Mouse (Mus musculus): ENCODE data around the gene Zar1l. TPM values are rescaled to one million over a fixed set of nuclear protein-coding genes. Genes with fewer than 3 reads are reported as not detected.
A peak's percentile ranks its signal among the peaks of the same experiment; 100 is the strongest.
"Not testable (repeated sequence)": the region's sequence is repeated elsewhere in the genome, so short reads cannot be mapped to it uniquely, and the experiment has no call there.

The Zar1l gene
- not detected in 2 replicates for total RNA-seq (2015; ENCODE audit: low replicate concordance)
- not detected in 2 replicates for total RNA-seq (2017; ENCODE audit: low replicate concordance)

- no peak for ATAC-seq (replicated peaks; ENCODE audit: low FRiP score, poor library complexity, severe bottlenecking)
These were observed at the start of gene Zar1l for GRCm38 (mm10) chr5:150518064-150518463. Gene Zar1l (minus strand): TSS chr5:150518164.

DNA sequence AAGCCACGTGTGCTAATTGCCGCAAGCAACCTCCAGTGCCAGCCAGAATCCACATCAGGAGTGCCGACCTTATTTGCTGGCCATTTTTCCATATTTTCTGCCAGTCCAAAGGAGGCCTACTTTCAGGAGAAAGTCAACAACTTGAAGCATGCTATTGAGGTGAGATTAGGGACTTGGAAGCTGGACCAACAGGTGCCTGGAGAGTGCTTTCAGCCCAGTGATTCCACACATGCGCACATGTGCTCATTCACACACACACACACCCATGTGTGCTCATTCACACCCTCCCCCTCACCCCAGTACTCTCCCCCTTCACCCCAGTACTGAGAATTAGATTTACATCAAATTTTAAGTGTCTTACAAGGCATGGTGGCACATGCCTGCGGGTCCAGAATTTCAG lies 49.0 kb upstream of the Zar1l start:
- no peak for ATAC-seq (replicated peaks; ENCODE audit: low FRiP score, poor library complexity, severe bottlenecking)

DNA sequence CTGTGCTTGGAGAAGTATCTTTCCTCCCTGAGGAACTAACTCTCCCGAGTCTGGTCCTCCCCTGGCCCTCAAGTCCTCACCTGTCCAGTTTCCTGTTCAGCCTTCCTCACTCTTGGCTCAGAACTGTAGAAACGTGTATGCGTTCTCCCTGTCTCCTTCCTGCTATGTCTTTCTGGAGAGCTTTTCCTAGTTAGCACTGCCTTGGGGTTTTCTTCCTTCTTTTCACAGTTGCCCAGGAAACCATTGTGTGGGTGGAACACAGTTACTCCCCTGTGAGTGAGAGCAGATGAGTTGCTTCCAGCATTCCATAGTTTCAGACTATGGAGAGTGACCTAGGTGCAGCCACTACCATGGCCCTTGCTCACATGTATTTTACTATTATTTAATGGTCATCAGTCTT lies 48.3 kb upstream of the Zar1l start:
- no peak for ATAC-seq (replicated peaks; ENCODE audit: low FRiP score, poor library complexity, severe bottlenecking)

DNA sequence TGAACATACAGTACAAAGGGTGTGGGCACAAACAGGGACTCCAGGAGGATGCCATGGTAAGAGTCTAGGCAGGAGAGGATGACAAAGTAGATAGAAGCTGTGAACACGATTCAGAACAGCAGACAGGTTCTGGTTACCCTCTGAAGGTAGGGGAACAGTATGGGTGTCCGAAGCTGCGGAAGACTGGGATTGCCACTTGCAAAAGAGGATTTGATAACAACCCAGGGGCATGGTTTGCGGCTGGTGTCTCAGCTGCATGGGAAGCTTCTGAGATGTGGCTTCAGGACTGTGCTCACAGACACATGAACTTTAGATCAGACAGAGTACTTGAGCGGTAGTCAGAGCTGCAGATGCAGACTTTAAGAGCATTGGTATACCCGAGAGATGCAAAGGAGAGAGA lies 46.5 kb upstream of the Zar1l start:
- no peak for ATAC-seq (replicated peaks; ENCODE audit: low FRiP score, poor library complexity, severe bottlenecking)

GRCm38 (mm10) chr5:150561783-150562182 lies 43.8 kb upstream of the Zar1l start:
- ATAC-seq (replicated peaks; ENCODE audit: low FRiP score, poor library complexity, severe bottlenecking): no peak

- no peak for ATAC-seq (replicated peaks; ENCODE audit: low FRiP score, poor library complexity, severe bottlenecking)
These were observed 43.4 kb upstream of the Zar1l start for GRCm38 (mm10) chr5:150561376-150561775.

DNA sequence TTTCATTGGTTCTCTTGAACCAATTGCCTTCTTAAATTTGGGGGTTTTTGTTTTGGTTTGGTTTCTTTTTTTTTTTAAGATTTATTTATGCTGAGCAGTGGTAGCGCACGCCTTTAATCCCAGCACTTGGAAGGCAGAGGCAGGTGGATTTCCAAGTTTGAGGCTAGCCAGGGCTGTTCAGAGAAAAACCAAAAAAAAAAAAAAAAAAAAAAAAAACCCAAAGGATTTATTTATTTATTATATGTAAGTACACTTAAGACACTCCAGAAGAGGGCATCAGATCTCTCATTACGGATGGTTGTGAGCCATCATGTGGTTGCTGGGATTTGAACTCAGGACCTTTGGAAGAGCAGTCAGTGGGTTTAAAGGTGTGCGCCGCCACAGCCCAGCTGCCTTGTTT lies 42.9 kb upstream of the Zar1l start:
- no peak for ATAC-seq (replicated peaks; ENCODE audit: low FRiP score, poor library complexity, severe bottlenecking)

- no peak for ATAC-seq (replicated peaks; ENCODE audit: low FRiP score, poor library complexity, severe bottlenecking)
These were observed 41.6 kb upstream of the Zar1l start for GRCm38 (mm10) chr5:150559519-150560103.

GRCm38 (mm10) chr5:150551637-150552036 lies 33.7 kb upstream of the Zar1l start:
- no peak for ATAC-seq (replicated peaks; ENCODE audit: low FRiP score, poor library complexity, severe bottlenecking)

DNA sequence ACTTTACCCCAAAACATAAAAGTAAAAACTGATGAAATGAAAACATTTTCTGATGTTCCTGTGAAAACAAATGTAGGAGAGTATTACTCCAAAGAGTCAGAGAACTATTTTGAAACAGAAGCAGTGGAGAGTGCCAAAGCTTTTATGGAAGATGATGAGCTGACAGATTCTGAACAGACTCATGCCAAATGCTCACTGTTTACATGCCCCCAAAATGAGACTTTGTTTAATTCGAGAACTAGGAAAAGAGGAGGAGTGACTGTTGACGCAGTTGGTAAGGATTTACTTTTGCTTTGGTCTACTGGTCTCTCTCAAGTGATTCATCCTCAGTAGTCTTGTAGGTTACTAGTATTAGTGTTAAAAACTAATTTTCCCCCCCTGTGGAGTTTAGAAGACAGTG lies 25.2 kb upstream of the Zar1l start:
- no peak for ATAC-seq (replicated peaks; ENCODE audit: low FRiP score, poor library complexity, severe bottlenecking)

DNA sequence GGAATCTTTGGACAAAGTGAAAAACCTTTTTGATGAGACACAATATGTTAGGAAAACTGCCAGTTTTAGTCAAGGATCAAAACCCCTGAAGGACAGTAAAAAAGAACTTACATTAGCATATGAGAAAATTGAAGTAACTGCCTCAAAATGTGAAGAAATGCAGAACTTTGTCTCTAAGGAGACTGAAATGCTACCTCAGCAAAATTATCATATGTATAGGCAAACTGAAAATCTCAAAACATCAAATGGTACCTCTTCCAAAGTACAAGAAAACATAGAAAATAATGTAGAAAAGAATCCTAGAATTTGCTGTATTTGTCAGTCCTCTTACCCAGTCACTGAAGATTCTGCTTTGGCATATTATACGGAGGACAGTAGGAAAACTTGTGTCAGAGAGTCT lies 23.3 kb upstream of the Zar1l start:
- no peak for ATAC-seq (replicated peaks; ENCODE audit: low FRiP score, poor library complexity, severe bottlenecking)

GRCm38 (mm10) chr5:150525239-150525638 lies 7.3 kb upstream of the Zar1l start:
- ATAC-seq (replicated peaks; ENCODE audit: low FRiP score, poor library complexity, severe bottlenecking): no peak

GRCm38 (mm10) chr5:150522867-150523234 lies 4.9 kb upstream of the Zar1l start:
- peak; percentile 36 for ATAC-seq (replicated peaks; ENCODE audit: low FRiP score, poor library complexity, severe bottlenecking)

GRCm38 (mm10) chr5:150521937-150522866 lies 4.2 kb upstream of the Zar1l start, which contains the start of gene Brca2:
Gene Brca2 (plus strand): TSS chr5:150522630.
- peak; percentile 95 for ATAC-seq (replicated peaks; ENCODE audit: low FRiP score, poor library complexity, severe bottlenecking)

- ATAC-seq (replicated peaks; ENCODE audit: low FRiP score, poor library complexity, severe bottlenecking): no peak
These were observed 1.6 kb upstream of the Zar1l start for GRCm38 (mm10) chr5:150519551-150519950.

- no peak for ATAC-seq (replicated peaks; ENCODE audit: low FRiP score, poor library complexity, severe bottlenecking)
These were observed 3.9 kb downstream of the Zar1l start for GRCm38 (mm10) chr5:150514027-150514426.

DNA sequence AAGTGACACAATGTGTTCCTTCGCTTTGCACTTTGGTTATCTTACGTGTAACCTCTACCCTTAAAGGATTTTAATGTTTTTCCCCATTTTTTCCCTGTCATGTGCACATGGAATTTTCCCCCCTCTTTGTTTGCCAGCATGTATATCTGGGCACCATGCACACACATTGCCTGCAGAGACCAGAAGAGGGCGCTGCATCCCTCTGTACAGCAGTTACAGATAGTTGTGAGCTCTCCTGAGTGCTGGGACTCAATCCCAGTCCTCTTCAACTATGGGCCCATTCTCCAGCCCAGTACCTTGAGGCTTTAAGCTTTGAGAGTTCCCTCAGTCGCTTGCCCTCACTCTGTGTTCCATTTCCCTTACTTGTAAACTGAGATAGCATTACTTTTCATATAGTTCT lies 4.7 kb downstream of the Zar1l start:
- no peak for ATAC-seq (replicated peaks; ENCODE audit: low FRiP score, poor library complexity, severe bottlenecking)

GRCm38 (mm10) chr5:150510451-150511225 lies 7.3 kb downstream of the Zar1l start:
- ATAC-seq (replicated peaks; ENCODE audit: low FRiP score, poor library complexity, severe bottlenecking): no peak

DNA sequence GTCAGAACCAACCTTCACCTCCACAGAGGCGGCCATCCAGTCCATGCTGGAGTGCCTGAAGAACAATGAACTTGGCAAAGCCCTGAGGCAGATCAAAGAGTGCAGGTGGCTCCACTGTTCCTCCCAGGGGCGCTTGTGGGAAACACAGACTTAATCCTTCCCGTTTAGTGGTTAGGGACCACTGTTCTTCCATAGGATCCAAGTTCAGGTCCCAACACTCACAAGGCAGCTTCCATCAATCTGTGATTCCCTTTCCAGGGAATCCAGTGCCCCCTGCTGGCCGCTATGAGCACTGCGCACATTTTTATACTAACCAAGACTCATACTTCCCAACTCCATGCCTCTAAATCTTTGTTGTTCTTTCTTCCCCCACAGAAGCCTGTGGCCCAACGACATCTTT lies 22.2 kb downstream of the Zar1l start:
- ATAC-seq (replicated peaks; ENCODE audit: low FRiP score, poor library complexity, severe bottlenecking): peak; percentile 84

GRCm38 (mm10) chr5:150491573-150492173 lies 26.3 kb downstream of the Zar1l start:
- not testable (repeated sequence) for ATAC-seq (replicated peaks; ENCODE audit: low FRiP score, poor library complexity, severe bottlenecking)

Measured in erythroblast, adult 5-6 weeks (primary cell).